Mouse (Mus musculus) CH12.LX (cell line): ENCODE data around the gene Src. TPM values are rescaled to one million over a fixed set of nuclear protein-coding genes. Genes with fewer than 3 reads are reported as not detected.

ENCODE experiments used
- DNase-seq: peaks from one replicate; pipeline ENCODE4 v3.0.0-alpha.2; 2013; ENCODE audit errors: extremely low read depth
- H3K27ac ChIP-seq: 2 replicates; pipeline ENCODE4 v1.5.1; 2012; ENCODE audit warnings: low read depth, mild to moderate bottlenecking, control low read depth, moderate library complexity; ENCODE audit not compliant: insufficient read depth
- H3K27me3 ChIP-seq: replicated peaks from 2 replicates; pipeline ENCODE3; 2012; ENCODE audit warnings: inconsistent platforms
- H3K36me3 ChIP-seq, 2 experiments: replicated peaks in 1 of 2; 2 replicates each; pipeline versions ENCODE3 to v1.6.1; 2012; ENCODE audit warnings: inconsistent platforms in 1 of 2, low read length in 1 of 2, mild to moderate bottlenecking in 1 of 2, mixed read lengths in 1 of 2, moderate library complexity in 1 of 2; ENCODE audit not compliant: control insufficient read depth in 1 of 2, insufficient read depth in 1 of 2
- H3K4me1 ChIP-seq, 2 experiments: 2 replicates each; pipeline ENCODE4 v1.6.1; 2012; ENCODE audit warnings: inconsistent platforms in 1 of 2, moderate library complexity in 1 of 2; ENCODE audit not compliant: insufficient read depth in 2 of 2, control insufficient read depth in 1 of 2
- H3K4me2 ChIP-seq: 2 replicates; pipeline ENCODE4 v1.6.1; 2012; ENCODE audit warnings: low read depth, mild to moderate bottlenecking, control low read depth; ENCODE audit not compliant: poor library complexity, insufficient read depth, severe bottlenecking
- H3K4me3 ChIP-seq, 3 experiments: fragments of 150-350 bp in 1 of 3; sonication (generic) in 1 of 3; replicated peaks in 1 of 3; 2 replicates each; pipeline versions ENCODE3 to v1.5.1; 2011 to 2012; ENCODE audit warnings: low read depth in 2 of 3, low read length in 2 of 3, mild to moderate bottlenecking in 2 of 3, moderate library complexity in 2 of 3, control low read depth in 1 of 3, improper control_type of control experiment in 1 of 3, inconsistent platforms in 1 of 3, mixed read lengths in 1 of 3; ENCODE audit not compliant: poor library complexity in 1 of 3
- H3K79me2 ChIP-seq: replicated peaks from 2 replicates; pipeline ENCODE4 v1.6.1; 2012; ENCODE audit warnings: mild to moderate bottlenecking, moderate library complexity; ENCODE audit not compliant: control insufficient read depth, poor library complexity, insufficient read depth, severe bottlenecking; ENCODE audit errors: extremely low read depth
- H3K9ac ChIP-seq: 2 replicates; pipeline ENCODE4 v1.6.1; 2012; ENCODE audit warnings: low read depth, mild to moderate bottlenecking, control low read depth, moderate library complexity; ENCODE audit not compliant: insufficient read depth
- H3K9me3 ChIP-seq: replicated peaks from 2 replicates; pipeline ENCODE3; 2012; ENCODE audit warnings: low read length, inconsistent platforms, mixed read lengths
- BHLHE40 ChIP-seq: IDR thresholded peaks from 2 replicates; pipeline ENCODE4 v1.6.1; 2011; ENCODE audit warnings: mild to moderate bottlenecking, low read depth, low read length, improper control_type of control experiment
- CHD2 ChIP-seq: IDR thresholded peaks from 2 replicates; pipeline ENCODE4 v1.6.1; 2011; ENCODE audit warnings: low read length, improper control_type of control experiment
- EP300 ChIP-seq: IDR thresholded peaks from 2 replicates; pipeline ENCODE4 v1.6.1; 2011; ENCODE audit warnings: low read length, improper control_type of control experiment
- KAT2A ChIP-seq: IDR thresholded peaks from 2 replicates; pipeline ENCODE4 v1.6.1; 2012; ENCODE audit warnings: low read length, improper control_type of control experiment, inconsistent platforms; ENCODE audit not compliant: insufficient replicate concordance
- MAFK ChIP-seq: IDR thresholded peaks from 2 replicates; pipeline ENCODE4 v1.6.1; 2011; ENCODE audit warnings: low read length, improper control_type of control experiment; ENCODE audit not compliant: insufficient replicate concordance
- MAX ChIP-seq: IDR thresholded peaks from 2 replicates; pipeline ENCODE4 v1.6.1; 2011; ENCODE audit warnings: low read length, improper control_type of control experiment
- MAZ ChIP-seq: IDR thresholded peaks from 2 replicates; pipeline ENCODE4 v1.6.1; 2012; ENCODE audit warnings: low read depth, mild to moderate bottlenecking, inconsistent platforms, low read length, improper control_type of control experiment, moderate library complexity
- NELFE ChIP-seq: IDR thresholded peaks from 2 replicates; pipeline ENCODE4 v1.6.1; 2011; ENCODE audit warnings: low read depth, low read length, improper control_type of control experiment
- NRF1 ChIP-seq: IDR thresholded peaks from 2 replicates; pipeline ENCODE4 v1.6.1; 2014; ENCODE audit warnings: low read depth, mild to moderate bottlenecking, inconsistent platforms, low read length, improper control_type of control experiment, moderate library complexity
- PAX5 ChIP-seq: IDR thresholded peaks from 2 replicates; pipeline ENCODE4 v1.6.1; 2012; ENCODE audit warnings: low read length, inconsistent platforms, mixed read lengths
- POLR2A ChIP-seq: IDR thresholded peaks from 2 replicates; pipeline ENCODE4 v1.6.1; 2011; ENCODE audit warnings: low read depth, mild to moderate bottlenecking, improper control_type of control experiment, low read length
- RCOR1 ChIP-seq: conservative IDR thresholded peaks from 2 replicates; pipeline ENCODE4 v1.6.1; 2012; ENCODE audit warnings: low read depth, mild to moderate bottlenecking, inconsistent platforms, low read length, improper control_type of control experiment
- TBP ChIP-seq: conservative IDR thresholded peaks from 2 replicates; pipeline ENCODE4 v1.6.1; 2011; ENCODE audit warnings: low read depth, low read length, improper control_type of control experiment
- USF1 ChIP-seq: IDR thresholded peaks from 2 replicates; pipeline ENCODE4 v1.6.1; 2014; ENCODE audit warnings: low read depth, mild to moderate bottlenecking, inconsistent platforms, low read length, improper control_type of control experiment
- ZC3H11A ChIP-seq: IDR thresholded peaks from 2 replicates; pipeline ENCODE4 v1.6.1; 2012; ENCODE audit warnings: low read depth, mild to moderate bottlenecking, inconsistent platforms, low read length, improper control_type of control experiment
- ZKSCAN1 ChIP-seq: IDR thresholded peaks from 2 replicates; pipeline ENCODE4 v1.6.1; 2012; ENCODE audit warnings: low read depth, inconsistent platforms, low read length, improper control_type of control experiment, borderline replicate concordance
- ZNF384 ChIP-seq: IDR thresholded peaks from 2 replicates; pipeline ENCODE4 v1.6.1; 2012; ENCODE audit warnings: low read depth, low read length, improper control_type of control experiment, inconsistent platforms
- dilution Hi-C: fragments of 300-500 bp; cut with MboI; formaldehyde crosslinking; loops from 2 replicates; pipeline ENCODE4 v1.14.3; 2020; ENCODE audit warnings: low sequenced_read_pairs; ENCODE audit not compliant: extremely low pct_unique_long_range_greater_than_20kb, extremely low pct_ligation_motif_present
- in situ Hi-C: fragments of 300-500 bp; cut with MboI; formaldehyde crosslinking; loops from 3 replicates; pipeline ENCODE4 v1.14.3; 2019; ENCODE audit warnings: low sequenced_read_pairs, low pct_ligation_motif_present, low pct_unique_long_range_greater_than_20kb, mixed read lengths
- polyA plus RNA-seq: library from polyadenylated mRNA; unstranded; fragments of >175 nt; gene quantifications from 2 replicates; pipeline ENCODE4 v1.2.1, GENCODE M21; 2012; ENCODE audit warnings: low read depth; ENCODE audit not compliant: insufficient read length
- total RNA-seq, 2 experiments: library from RNA; depleted of rRNA; stranded (reverse); fragments of 300-350 nt in 1 of 2; fragments of >200 nt in 1 of 2; gene quantifications; 2 replicates each; pipeline ENCODE4 v1.2.3; 2012 to 2014

Src gene
- total and polyA plus RNA-seq, 3 experiments, result 0.20 to 0.37 (median 0.25) TPM

DNA sequence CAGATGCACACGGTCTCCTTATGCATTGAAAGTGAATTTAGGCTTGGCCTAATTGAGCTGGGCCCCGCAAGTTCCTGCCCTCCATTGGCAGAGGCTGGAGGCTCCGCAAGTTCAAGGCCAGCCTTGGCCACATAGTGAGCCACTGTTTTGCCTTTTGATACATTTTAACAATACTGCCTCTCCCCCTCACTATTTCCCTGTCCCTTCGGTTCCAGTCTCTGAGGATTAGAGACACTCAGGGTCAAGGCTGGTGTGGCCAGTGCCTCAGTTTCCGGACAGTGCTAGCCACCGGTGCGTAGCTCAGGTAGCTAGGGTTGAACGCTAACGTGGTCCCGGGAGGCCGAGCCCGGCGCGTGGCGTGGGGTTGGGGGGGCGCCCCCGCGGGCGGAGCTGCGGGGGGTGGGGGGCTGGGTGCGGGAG, 5.5 kb downstream of the Src start:
- Histone ChIP-seq H3K27me3 (peaks cover 84% of the 10 kb centered on the region), H3K4me3 (no peak overlapping the region), H3K4me1 (peaks cover 13 to 21% of the 10 kb centered on the region in 2 experiments), H3K79me2 (no peaks in the 10 kb centered on the region), H3K9ac (no peak overlapping the region), H3K27ac (no peak overlapping the region), H3K9me3 (no peaks in the 10 kb centered on the region), H3K36me3 (no peaks in the 10 kb centered on the region), H3K4me2 (peak overlapping the region; percentile 81)
- dilution Hi-C loops, result no loop called here
- in situ Hi-C loops, result no loop called here
- no peak for DNase-seq
- TF ChIP-seq BHLHE40 (no peak), MAX (no peak), NELFE (no peak), ZC3H11A (no peak), EP300 (no peak), CHD2 (no peak), NRF1 (no peak), MAFK (no peak), TBP (no peak), ZKSCAN1 (no peak), PAX5 (no peak), POLR2A (no peak), ZNF384 (no peak)

DNA sequence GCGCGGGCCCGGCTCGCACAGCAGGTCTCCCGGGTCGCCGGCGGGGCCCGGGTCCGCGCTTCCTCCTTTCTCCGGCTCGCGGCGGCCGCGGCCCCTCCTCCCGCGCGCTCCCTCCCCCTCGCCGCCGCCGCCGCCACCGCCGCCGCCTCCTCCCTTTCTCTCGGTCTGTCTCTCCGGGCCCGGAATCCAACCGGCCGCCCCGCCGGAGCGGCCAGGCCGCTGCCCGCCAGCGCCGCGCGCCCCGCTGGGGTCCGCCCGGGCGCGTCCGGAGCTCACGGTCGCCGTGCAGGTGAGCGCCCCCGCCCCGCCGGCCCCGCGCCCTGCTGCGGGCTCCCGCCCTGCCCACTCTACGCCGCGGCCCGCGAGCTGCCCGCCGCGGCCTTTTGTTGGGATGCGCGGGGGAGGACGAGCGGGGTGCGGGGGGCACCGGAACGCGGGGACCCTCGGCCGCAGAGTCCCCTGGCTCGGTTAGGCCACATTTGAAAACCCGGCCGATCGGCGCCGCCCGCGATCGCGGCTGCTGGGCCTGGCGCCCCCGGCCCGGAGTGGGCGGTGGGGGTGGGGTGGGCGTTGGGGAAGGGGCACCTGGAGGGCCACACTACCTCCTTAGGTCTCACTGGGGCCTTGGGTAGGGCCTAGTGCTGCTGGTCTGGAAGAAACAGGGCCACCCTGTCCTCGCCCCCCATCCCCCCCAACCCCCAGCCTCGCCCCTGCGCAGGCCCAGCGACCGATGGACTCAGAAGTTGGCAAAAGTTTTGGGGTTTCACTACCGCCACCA, 6.1 kb downstream of the Src start:
- Histone ChIP-seq H3K4me3 (peak overlapping the region in 1 of 3 experiments; percentile 32), H3K4me2 (peak overlapping the region; percentile 81), H3K79me2 (no peaks in the 10 kb centered on the region), H3K27me3 (peaks cover 90% of the 10 kb centered on the region), H3K4me1 (peaks cover 16 to 27% of the 10 kb centered on the region in 2 experiments), H3K9ac (no peak overlapping the region), H3K9me3 (no peaks in the 10 kb centered on the region), H3K27ac (no peak overlapping the region), H3K36me3 (no peaks in the 10 kb centered on the region)
- in situ Hi-C loops (no loop called here), dilution Hi-C loops (no loop called here)
- no peak for DNase-seq
- TF ChIP-seq MAZ (no peak), ZNF384 (no peak), CHD2 (no peak), USF1 (no peak), KAT2A (no peak), EP300 (no peak), RCOR1 (no peak)
